Mouse (Mus musculus): ENCODE measurements at regions not wholly inside any gene's neighbourhood (a gene's known extent, or its start where the extent isn't known, plus 50 kb on each side); places are given as distances from the start of the nearest gene placed in this dataset.

DNA sequence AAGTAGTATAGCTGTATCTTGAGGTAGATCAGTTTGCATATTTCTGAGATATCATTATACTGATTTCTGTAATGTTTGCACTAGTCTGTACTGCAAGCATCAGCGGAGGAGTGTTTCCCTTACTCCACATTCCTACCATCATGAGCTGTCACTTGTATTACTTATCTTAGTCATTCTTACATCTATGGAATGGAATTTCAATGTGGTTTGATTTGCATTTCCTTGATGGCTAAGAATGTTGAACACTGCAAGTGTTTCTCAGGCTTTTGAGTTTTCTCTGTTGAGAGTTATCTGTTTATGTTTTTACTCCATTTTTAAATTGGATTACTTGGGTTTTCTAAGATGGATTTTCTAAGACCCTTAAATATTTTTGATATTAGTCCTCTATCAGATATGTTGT lies 725.8 kb downstream of the Car8 start:
- Histone ChIP-seq H3K4me3 (replicated peaks) (no peak overlapping the region), H3K4me1 (replicated peaks) (no peaks in the 10 kb centered on the region), H3K27ac (replicated peaks) (no peak overlapping the region), H3K27me3 (no peaks in the 10 kb centered on the region), H3K9me3 (replicated peaks) (no peaks in the 10 kb centered on the region), H3K9ac (no peak overlapping the region), H3K4me2 (no peak overlapping the region), H3K36me3 (replicated peaks) (no peaks in the 10 kb centered on the region)
- ATAC-seq (ENCODE audit: insufficient read depth), result no peak
- 38% methylated on average over 1 of the region's 1 CpGs for WGBS (ENCODE audit: insufficient replicate concordance)

DNA sequence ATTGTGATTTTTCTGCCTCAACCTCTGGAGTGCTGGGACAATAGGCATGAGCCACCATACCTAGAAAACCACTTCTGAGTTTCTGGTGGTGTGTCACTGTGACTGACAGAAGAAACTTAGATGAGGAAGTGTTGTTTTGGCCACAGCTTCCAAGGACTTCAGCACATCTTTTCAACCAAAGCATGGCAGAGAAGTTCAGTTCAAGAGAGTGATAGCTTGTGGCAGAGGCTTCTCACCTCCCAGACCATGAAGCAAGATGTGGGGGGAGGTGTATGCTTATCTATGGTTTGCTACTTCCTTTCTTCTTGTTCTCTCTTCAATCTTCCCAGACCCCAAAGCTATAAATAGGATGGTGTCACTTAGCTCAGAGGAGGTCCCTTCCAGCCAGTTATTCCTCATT lies 753.3 kb downstream of the Car8 start:
- H3K27me3 ChIP-seq, result no peaks in the 10 kb centered on the region
- H3K9me3 ChIP-seq (replicated peaks), result no peaks in the 10 kb centered on the region
- no peaks in the 10 kb centered on the region for H3K36me3 ChIP-seq (replicated peaks)
- ATAC-seq (ENCODE audit: insufficient read depth), result no peak
- H3K4me2 ChIP-seq, result no peak overlapping the region
- no peak overlapping the region for H3K4me3 ChIP-seq (replicated peaks)
- H3K27ac ChIP-seq (replicated peaks), result no peak overlapping the region
- no peaks in the 10 kb centered on the region for H3K4me1 ChIP-seq (replicated peaks)
- H3K9ac ChIP-seq, result no peak overlapping the region

DNA sequence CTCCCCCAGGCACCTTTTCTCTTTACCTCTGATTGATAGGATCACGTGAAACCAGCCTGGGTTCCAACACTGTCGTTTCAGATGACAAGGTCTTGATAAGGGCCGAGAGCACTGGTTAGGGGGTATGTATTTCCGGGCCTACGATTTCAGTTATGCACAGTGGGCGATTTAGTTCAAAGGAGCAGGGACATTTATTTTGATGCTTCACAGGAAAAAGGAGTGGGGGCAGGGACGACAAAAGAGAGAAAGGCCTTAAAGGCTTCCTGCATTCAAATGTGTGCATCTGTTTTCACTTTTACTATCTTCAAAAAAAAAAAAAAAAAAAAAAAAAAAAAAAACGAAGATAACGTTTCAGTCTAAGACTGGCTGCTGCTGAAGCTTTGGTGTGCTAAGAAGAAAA lies 783.7 kb downstream of the Car8 start:
- no peaks in the 10 kb centered on the region for H3K36me3 ChIP-seq (replicated peaks)
- H3K9ac ChIP-seq, result no peak overlapping the region
- no peaks in the 10 kb centered on the region for H3K4me1 ChIP-seq (replicated peaks)
- ATAC-seq (ENCODE audit: insufficient read depth), result no peak
- 4% methylated on average over 9 of the region's 9 CpGs for WGBS (ENCODE audit: insufficient replicate concordance)
- H3K4me2 ChIP-seq, result peak overlapping the region; percentile 26
- no peak overlapping the region for H3K4me3 ChIP-seq (replicated peaks)
- no peaks in the 10 kb centered on the region for H3K27me3 ChIP-seq
- no peak overlapping the region for H3K27ac ChIP-seq (replicated peaks)
- no peaks in the 10 kb centered on the region for H3K9me3 ChIP-seq (replicated peaks)

DNA sequence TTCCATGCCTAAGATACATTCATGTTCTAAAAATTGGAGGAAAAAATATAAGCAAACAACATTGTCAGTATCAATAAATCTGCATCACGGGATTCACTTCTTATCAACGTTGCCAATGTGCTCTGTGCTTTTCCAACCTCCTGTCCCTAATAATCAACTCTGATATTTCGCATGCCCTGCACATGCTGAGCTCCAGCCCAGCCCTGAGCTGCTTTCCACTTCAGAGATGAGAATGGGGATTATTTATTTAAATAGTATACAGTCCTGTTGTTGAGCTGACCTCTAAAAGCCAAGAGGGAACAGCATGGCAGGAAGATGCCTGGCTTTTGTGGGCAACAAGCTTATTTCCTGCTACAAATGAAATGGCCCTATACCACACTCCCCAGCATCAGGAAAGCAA lies 786.2 kb downstream of the Car8 start:
- Histone ChIP-seq H3K27me3 (no peaks in the 10 kb centered on the region), H3K9me3 (replicated peaks) (no peaks in the 10 kb centered on the region), H3K27ac (replicated peaks) (no peak overlapping the region), H3K4me1 (replicated peaks) (no peaks in the 10 kb centered on the region), H3K4me2 (no peak overlapping the region), H3K4me3 (replicated peaks) (no peak overlapping the region), H3K36me3 (replicated peaks) (no peaks in the 10 kb centered on the region), H3K9ac (no peak overlapping the region)
- no peak for ATAC-seq (ENCODE audit: insufficient read depth)
- WGBS (ENCODE audit: insufficient replicate concordance), result 38% methylated on average over 3 of the region's 3 CpGs

DNA sequence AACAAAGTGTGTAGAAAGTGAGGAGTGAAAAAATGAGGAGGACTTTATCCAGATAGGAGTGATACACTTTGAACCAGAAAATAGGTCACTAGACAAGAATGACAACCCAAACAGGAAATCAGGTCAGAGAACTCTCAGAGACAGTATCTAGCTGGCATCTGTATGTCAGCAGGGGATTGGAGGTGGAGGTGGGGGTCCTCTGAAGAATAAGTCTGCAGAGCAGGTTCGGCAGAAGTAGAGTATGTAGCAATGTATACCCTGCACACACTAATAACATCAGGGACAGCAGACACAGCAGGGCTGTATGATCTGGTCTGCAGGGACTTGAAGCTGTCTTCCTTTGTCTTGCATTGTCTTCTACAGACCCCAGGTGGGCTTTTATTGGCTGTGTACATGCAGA lies 787.9 kb downstream of the Car8 start:
- no peak overlapping the region for H3K4me3 ChIP-seq (replicated peaks)
- H3K9me3 ChIP-seq (replicated peaks), result no peaks in the 10 kb centered on the region
- no peak overlapping the region for H3K9ac ChIP-seq
- no peak overlapping the region for H3K27ac ChIP-seq (replicated peaks)
- H3K4me2 ChIP-seq, result no peak overlapping the region
- no peaks in the 10 kb centered on the region for H3K27me3 ChIP-seq
- no peaks in the 10 kb centered on the region for H3K4me1 ChIP-seq (replicated peaks)
- no peak for ATAC-seq (ENCODE audit: insufficient read depth)
- 38% methylated on average over 1 of the region's 1 CpGs for WGBS (ENCODE audit: insufficient replicate concordance)
- H3K36me3 ChIP-seq (replicated peaks), result no peaks in the 10 kb centered on the region

DNA sequence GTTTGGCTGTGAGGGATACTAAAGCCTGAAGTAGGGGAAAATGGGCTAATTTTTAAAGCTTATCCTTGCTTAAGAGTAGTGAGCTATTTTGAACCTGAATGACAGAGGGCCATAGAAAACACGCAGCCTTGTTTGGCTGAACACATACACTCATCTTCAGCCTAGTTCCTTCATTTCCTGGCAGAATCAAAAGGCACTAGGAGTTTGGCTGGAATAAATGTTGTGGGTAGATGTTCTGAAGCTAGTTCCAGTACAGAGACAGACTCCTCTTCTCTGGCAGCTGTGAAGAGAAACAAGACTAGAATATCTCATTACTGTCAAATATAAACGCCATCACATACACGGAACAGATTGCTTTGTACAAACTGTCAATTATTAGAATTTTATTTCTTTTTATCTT lies 809.5 kb downstream of the Car8 start:
- Histone ChIP-seq H3K9ac (no peak overlapping the region), H3K27me3 (no peaks in the 10 kb centered on the region), H3K27ac (replicated peaks) (no peak overlapping the region), H3K4me2 (no peak overlapping the region), H3K36me3 (replicated peaks) (no peaks in the 10 kb centered on the region), H3K4me1 (replicated peaks) (no peaks in the 10 kb centered on the region), H3K9me3 (replicated peaks) (no peaks in the 10 kb centered on the region), H3K4me3 (replicated peaks) (no peak overlapping the region)
- no peak for ATAC-seq (ENCODE audit: insufficient read depth)
- 71% methylated on average over 3 of the region's 3 CpGs for WGBS (ENCODE audit: insufficient replicate concordance)

DNA sequence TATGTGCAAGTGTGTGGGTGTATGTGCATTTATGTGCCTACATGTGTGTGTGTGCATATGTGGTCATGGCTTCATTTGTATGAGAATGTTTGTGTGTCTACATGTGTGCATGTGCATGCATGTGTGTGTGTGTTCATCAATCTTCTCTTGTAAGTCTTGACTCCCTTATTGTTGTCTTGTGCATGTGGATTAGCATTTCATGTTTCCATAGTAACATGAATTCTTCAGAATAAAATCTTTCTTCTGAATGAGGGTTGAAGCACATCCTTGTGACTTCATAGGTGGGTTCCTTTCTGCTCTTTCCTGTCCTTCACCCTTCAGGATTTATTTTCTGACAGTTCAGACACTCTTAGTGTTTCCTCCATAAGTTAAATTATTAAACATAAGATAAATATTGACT lies 814.8 kb downstream of the Car8 start:
- Histone ChIP-seq H3K9ac (no peak overlapping the region), H3K4me1 (replicated peaks) (no peaks in the 10 kb centered on the region), H3K27ac (replicated peaks) (no peak overlapping the region)

DNA sequence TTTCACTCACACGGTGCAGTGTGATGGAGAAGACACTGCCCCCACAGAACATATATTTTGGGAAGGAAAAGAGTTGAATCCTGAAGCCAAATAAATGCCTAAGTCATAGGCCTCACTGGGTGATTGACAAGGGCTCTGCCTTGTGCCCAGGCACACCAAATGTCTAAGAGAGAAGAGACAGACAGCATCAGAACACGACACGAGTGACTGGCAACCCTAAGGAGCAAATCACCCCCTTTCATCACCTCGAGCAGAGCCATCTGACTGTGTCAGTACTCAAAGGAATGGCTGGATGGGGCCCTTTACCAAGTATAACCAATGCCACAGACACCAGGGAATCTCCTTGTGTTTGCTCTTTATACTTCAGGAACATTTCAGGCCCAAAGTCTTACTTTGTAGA lies 815.6 kb downstream of the Car8 start:
- Histone ChIP-seq H3K36me3 (replicated peaks) (no peaks in the 10 kb centered on the region), H3K27ac (replicated peaks) (no peak overlapping the region), H3K4me3 (replicated peaks) (no peak overlapping the region), H3K4me2 (no peak overlapping the region), H3K9ac (no peak overlapping the region), H3K9me3 (replicated peaks) (no peaks in the 10 kb centered on the region), H3K4me1 (replicated peaks) (no peaks in the 10 kb centered on the region), H3K27me3 (no peaks in the 10 kb centered on the region)
- no peak for ATAC-seq (ENCODE audit: insufficient read depth)
- 59% methylated on average over 4 of the region's 4 CpGs for WGBS (ENCODE audit: insufficient replicate concordance)

More for the DNA sequence above, 814.8 kb downstream of the Car8 start:
- Histone ChIP-seq H3K4me2 (no peak overlapping the region), H3K27me3 (no peaks in the 10 kb centered on the region), H3K9me3 (replicated peaks) (no peaks in the 10 kb centered on the region), H3K36me3 (replicated peaks) (no peaks in the 10 kb centered on the region), H3K4me3 (replicated peaks) (no peak overlapping the region)
- no peak for ATAC-seq (ENCODE audit: insufficient read depth)

DNA sequence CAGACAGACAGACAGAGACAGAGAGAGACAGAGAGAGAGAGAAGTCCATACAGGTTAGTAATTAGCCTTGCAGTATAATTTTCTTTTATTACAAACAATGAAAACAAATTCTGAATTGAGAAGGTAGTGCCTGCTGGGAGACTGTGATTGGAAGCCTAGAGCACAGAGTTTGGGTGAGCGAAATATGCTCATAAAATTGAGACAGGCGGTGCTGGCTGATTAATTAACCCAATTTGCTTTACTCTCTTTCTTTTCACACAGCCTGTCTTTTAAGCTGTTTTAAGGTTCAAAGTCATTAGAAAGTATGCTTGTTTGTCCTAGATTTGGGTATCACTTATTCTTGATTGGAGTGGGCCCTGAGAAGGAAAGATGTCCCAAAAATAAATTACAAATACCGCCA lies 816.1 kb downstream of the Car8 start:
- no peaks in the 10 kb centered on the region for H3K4me1 ChIP-seq (replicated peaks)
- no peak overlapping the region for H3K4me3 ChIP-seq (replicated peaks)
- no peak overlapping the region for H3K27ac ChIP-seq (replicated peaks)
- H3K9ac ChIP-seq, result no peak overlapping the region
- no peaks in the 10 kb centered on the region for H3K9me3 ChIP-seq (replicated peaks)
- no peak for ATAC-seq (ENCODE audit: insufficient read depth)
- H3K27me3 ChIP-seq, result no peaks in the 10 kb centered on the region
- no peaks in the 10 kb centered on the region for H3K36me3 ChIP-seq (replicated peaks)
- 74% methylated on average over 3 of the region's 3 CpGs for WGBS (ENCODE audit: insufficient replicate concordance)
- H3K4me2 ChIP-seq, result no peak overlapping the region

DNA sequence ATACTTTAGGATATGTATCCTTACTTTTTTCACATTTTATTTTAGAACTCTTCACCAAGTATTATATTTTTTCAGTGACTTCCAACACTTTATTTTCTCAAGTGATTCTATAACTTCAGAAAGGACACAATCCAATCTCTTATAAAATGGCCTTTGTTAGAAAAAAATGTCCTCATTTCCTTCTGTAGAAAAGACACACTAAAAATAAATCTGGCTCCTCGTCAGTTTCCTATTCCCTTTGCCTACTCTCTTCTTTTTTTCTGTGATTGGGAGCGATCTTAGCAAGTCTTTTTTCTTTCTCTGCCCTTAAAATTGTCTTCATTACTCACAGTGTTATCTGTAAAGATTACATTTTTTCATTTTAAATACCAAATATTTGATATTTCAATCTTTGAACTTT lies 824.5 kb downstream of the Car8 start:
- no peak for ATAC-seq (ENCODE audit: insufficient read depth)
- no peaks in the 10 kb centered on the region for H3K9me3 ChIP-seq (replicated peaks)
- H3K27ac ChIP-seq (replicated peaks), result no peak overlapping the region
- H3K4me2 ChIP-seq, result no peak overlapping the region
- H3K4me1 ChIP-seq (replicated peaks), result no peaks in the 10 kb centered on the region
- no peaks in the 10 kb centered on the region for H3K27me3 ChIP-seq
- H3K9ac ChIP-seq, result no peak overlapping the region
- 47% methylated on average over 2 of the region's 2 CpGs for whole genome bisulfite sequencing (ENCODE audit: insufficient replicate concordance)
- no peak overlapping the region for H3K4me3 ChIP-seq (replicated peaks)
- H3K36me3 ChIP-seq (replicated peaks), result no peaks in the 10 kb centered on the region

DNA sequence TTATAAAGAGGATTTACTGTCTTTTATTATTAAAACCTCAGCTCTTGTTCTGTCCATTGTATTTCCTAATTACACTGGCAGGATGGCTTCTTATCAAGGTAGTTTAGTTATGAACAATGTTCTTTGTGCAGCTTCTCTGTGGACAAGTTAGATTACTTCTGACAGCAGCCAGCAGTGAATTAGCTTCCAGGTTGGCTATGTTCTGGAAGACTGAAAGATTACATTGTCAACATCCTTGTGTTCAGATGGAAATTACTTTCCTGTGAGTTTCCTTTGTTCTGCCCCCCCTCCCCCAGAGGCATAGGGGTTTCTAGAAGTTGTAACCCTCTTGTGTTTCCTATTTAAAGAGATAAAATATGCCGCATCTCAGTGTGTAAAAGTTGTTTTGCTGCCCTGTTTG lies 846.1 kb downstream of the Car8 start:
- 24% methylated on average over 1 of the region's 1 CpGs for WGBS (ENCODE audit: insufficient replicate concordance)

DNA sequence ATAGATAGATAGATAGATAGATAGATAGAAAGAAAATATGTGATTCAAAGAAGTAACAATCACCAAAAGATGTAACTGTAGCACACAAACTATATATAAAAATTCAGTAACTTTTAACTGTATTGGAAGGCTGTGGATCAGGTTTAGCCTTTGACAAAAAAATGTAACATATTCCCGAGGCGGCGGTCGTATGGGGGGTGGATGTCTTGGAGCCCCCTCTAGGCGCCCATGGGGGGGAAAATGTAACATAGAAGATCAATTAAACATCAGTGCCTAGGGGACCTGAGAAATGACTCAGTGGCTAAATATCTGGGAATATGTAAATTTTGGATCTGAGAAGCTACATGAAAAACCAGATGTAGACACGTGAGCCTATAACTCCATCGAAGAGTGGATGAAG lies 847.2 kb downstream of the Car8 start:
- Histone ChIP-seq H3K9me3 (replicated peaks) (no peaks in the 10 kb centered on the region), H3K9ac (no peak overlapping the region), H3K27ac (replicated peaks) (no peak overlapping the region), H3K4me2 (no peak overlapping the region), H3K4me1 (replicated peaks) (no peaks in the 10 kb centered on the region), H3K27me3 (no peaks in the 10 kb centered on the region), H3K36me3 (replicated peaks) (no peaks in the 10 kb centered on the region), H3K4me3 (replicated peaks) (no peak overlapping the region)
- WGBS (ENCODE audit: insufficient replicate concordance), result 60% methylated on average over 7 of the region's 7 CpGs
- ATAC-seq (ENCODE audit: insufficient read depth), result no peak

More for the DNA sequence above, 846.1 kb downstream of the Car8 start:
- no peak overlapping the region for H3K4me2 ChIP-seq
- no peak overlapping the region for H3K9ac ChIP-seq
- no peak overlapping the region for H3K27ac ChIP-seq (replicated peaks)
- no peaks in the 10 kb centered on the region for H3K27me3 ChIP-seq
- H3K4me1 ChIP-seq (replicated peaks), result no peaks in the 10 kb centered on the region
- H3K36me3 ChIP-seq (replicated peaks), result no peaks in the 10 kb centered on the region
- no peak for ATAC-seq (ENCODE audit: insufficient read depth)
- H3K9me3 ChIP-seq (replicated peaks), result no peaks in the 10 kb centered on the region
- H3K4me3 ChIP-seq (replicated peaks), result no peak overlapping the region

DNA sequence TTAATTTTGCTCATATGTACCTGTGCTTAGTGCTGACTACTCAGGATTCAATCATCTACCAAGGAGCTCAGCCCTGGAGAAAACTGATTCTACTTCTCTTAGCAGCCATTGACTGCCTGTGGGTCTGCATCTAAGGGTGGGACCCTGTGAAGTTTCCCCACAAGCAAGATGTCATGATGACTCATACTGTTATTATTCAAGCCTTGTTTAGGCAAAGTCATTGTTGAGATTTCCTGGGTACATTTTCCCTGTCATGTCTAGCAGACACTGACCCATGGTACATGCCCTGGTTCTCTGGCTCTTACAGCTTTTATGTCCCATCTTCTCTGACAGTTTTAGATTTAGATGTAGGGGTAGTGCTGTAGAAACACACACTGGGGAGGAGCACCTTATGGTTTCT lies 853.8 kb downstream of the Car8 start:
- no peak overlapping the region for H3K27ac ChIP-seq (replicated peaks)
- ATAC-seq (ENCODE audit: insufficient read depth), result no peak
- no peaks in the 10 kb centered on the region for H3K9me3 ChIP-seq (replicated peaks)
- no peak overlapping the region for H3K9ac ChIP-seq
- no peaks in the 10 kb centered on the region for H3K36me3 ChIP-seq (replicated peaks)
- H3K4me2 ChIP-seq, result no peak overlapping the region
- H3K4me1 ChIP-seq (replicated peaks), result no peaks in the 10 kb centered on the region
- H3K4me3 ChIP-seq (replicated peaks), result no peak overlapping the region
- no peaks in the 10 kb centered on the region for H3K27me3 ChIP-seq

Measured in liver, embryonic 15.5 days (tissue).